Mouse (Mus musculus) liver, embryonic 14.5 days (tissue): ENCODE results near the gene Setd2. TPM values are rescaled to one million over a fixed set of nuclear protein-coding genes. Genes with fewer than 3 reads are reported as not detected.
A peak's percentile ranks its signal among the peaks of the same experiment; 100 is the strongest.

Experiments
- ATAC-seq: fragments of 200-750 bp; cut with Nextera tagmentation; 2 replicates; pipeline ENCODE4 v1.8.0; 2017; ENCODE audit warnings: moderate number of reproducible peaks, mild to moderate bottlenecking, moderate library complexity; ENCODE audit not compliant: insufficient read depth
- DNase-seq, 3 experiments: peaks; one replicate each; pipeline ENCODE4 v3.0.0-alpha.2; 2012 to 2013; ENCODE audit warnings: low read depth in 3 of 3, low spot score in 3 of 3
- H3K27ac ChIP-seq: fragments of 300-500 bp; sonication (generic); 2 replicates; pipeline ENCODE4 v1.5.1; 2014; ENCODE audit warnings: moderate library complexity, mild to moderate bottlenecking, control low read depth, inconsistent platforms
- H3K27me3 ChIP-seq: fragments of 300-500 bp; sonication (generic); 2 replicates; pipeline ENCODE4 v1.6.1; 2014; ENCODE audit warnings: mild to moderate bottlenecking, low read length, moderate library complexity; ENCODE audit not compliant: control insufficient read depth, insufficient read depth
- H3K36me3 ChIP-seq: fragments of 300-500 bp; sonication (generic); replicated peaks from 2 replicates; pipeline ENCODE4 v1.6.1; 2014; ENCODE audit warnings: low read depth; ENCODE audit not compliant: control insufficient read depth, insufficient read depth
- H3K4me1 ChIP-seq, 2 experiments: fragments of 200-500 bp in 1 of 2; fragments of 300-500 bp in 1 of 2; sonication (generic) in 1 of 2; replicated peaks; 2 replicates each; pipeline ENCODE4 v1.6.1; 2012 to 2014; ENCODE audit warnings: antibody characterized with exemption in 1 of 2, inconsistent platforms in 1 of 2, low read length in 1 of 2; ENCODE audit not compliant: control insufficient read depth in 2 of 2, insufficient read depth in 2 of 2
- H3K4me2 ChIP-seq: fragments of 300-500 bp; sonication (generic); 2 replicates; pipeline ENCODE4 v1.6.1; 2014; ENCODE audit warnings: low read depth, mild to moderate bottlenecking, control low read depth, moderate library complexity
- H3K4me3 ChIP-seq, 2 experiments: fragments of 200-500 bp in 1 of 2; fragments of 300-500 bp in 1 of 2; sonication (generic) in 1 of 2; 2 replicates each; pipeline ENCODE4 v1.5.1; 2012 to 2014; ENCODE audit warnings: low read depth in 2 of 2, low read length in 2 of 2, mild to moderate bottlenecking in 2 of 2, control low read depth in 1 of 2, inconsistent platforms in 1 of 2, moderate library complexity in 1 of 2; ENCODE audit not compliant: insufficient read depth in 1 of 2
- H3K9ac ChIP-seq: fragments of 300-500 bp; sonication (generic); replicated peaks from 2 replicates; pipeline ENCODE4 v1.6.1; 2014; ENCODE audit warnings: mild to moderate bottlenecking, control low read depth, moderate library complexity
- H3K9me3 ChIP-seq: fragments of 300-500 bp; sonication (generic); 2 replicates; pipeline ENCODE4 v1.6.1; 2016; ENCODE audit warnings: low read length, mixed read lengths; ENCODE audit not compliant: control insufficient read depth
- CTCF ChIP-seq: IDR thresholded peaks from 2 replicates; pipeline ENCODE4 v1.5.1; 2016; ENCODE audit warnings: antibody characterized with exemption, low read depth, control low read depth
- EP300 ChIP-seq: IDR thresholded peaks from 2 replicates; pipeline ENCODE4 v1.6.1; 2016; ENCODE audit warnings: antibody characterized with exemption, low read depth
- WGBS: fragments of 180-500 bp; shearing (Covaris S2); extraction: QIAGEN DNeasy Blood & Tissue Kit; methylation state at CpG from one replicate; pipeline ENCODE4 v1.1.7; 2014; ENCODE audit not compliant: insufficient replicate concordance; 5-methylcytosine and 5-hydroxymethylcytosine counted together
- polyA plus RNA-seq, 2 experiments: library from polyadenylated mRNA; depleted of rRNA in 1 of 2; stranded (reverse) in 1 of 2; unstranded in 1 of 2; fragments of >200 nt; fragmentation: Nextera tagmentation in 1 of 2; extraction: Ambion mirVana in 1 of 2; gene quantifications; 2 replicates each; pipeline versions ENCODE4 v1.2.1 to v1.2.3; 2012 to 2014

Setd2 gene
- polyA plus RNA-seq, 2 experiments = 12.4 to 25.0 TPM

GRCm38 (mm10) chr9:110644295-110644694 lies 111.9 kb downstream of the Setd2 start:
- no peak for TF ChIP-seq CTCF
- Histone ChIP-seq H3K9me3 (no peaks in the 10 kb centered on the region), H3K36me3 (no peaks in the 10 kb centered on the region), H3K9ac (no peak overlapping the region), H3K27ac (no peak overlapping the region), H3K27me3 (no peaks in the 10 kb centered on the region), H3K4me1 (peaks cover 0 to 7% of the 10 kb centered on the region in 2 experiments; a peak in 2 of 4 replicates), H3K4me3 (no peak overlapping the region), H3K4me2 (no peak overlapping the region)
- 69% methylated on average over 10 of the region's 10 CpGs for WGBS
- no peak for DNase-seq
- no peak for ATAC-seq

DNA sequence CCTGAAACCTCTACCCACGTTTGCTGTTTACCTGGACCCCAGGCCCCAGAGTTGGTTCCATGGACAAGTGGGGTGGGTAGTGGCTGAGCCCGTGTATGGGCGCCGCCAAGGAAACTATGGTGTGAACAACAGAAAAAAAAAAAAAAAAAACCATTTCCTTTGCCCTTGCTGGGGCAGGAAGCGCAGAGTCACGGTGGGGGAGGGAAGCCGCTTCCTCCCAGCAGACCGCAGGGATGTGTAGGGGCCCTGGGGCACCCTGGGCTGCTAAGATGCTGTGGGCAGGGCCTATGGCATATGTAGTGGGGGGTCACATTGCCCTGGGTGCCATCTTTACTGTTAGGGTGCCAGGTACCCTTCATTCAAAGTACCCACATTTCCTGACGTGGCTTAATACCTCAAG lies 112.8 kb downstream of the Setd2 start:
- DNase-seq (no peak), ATAC-seq (0 out of 2 replicates have a peak, but pooled peaks have one; percentile 42)
- WGBS = 16% methylated on average over 9 of the region's 9 CpGs
- Histone ChIP-seq H3K4me3 (0 out of 4 replicates have a peak overlapping the region, but pooled peaks of 1 of the 2 experiments have one; percentile 6), H3K27ac (no peak overlapping the region), H3K27me3 (no peaks in the 10 kb centered on the region), H3K9ac (no peak overlapping the region), H3K36me3 (no peaks in the 10 kb centered on the region), H3K4me1 (peaks cover 0 to 7% of the 10 kb centered on the region in 2 experiments; a peak in 2 of 4 replicates), H3K4me2 (no peak overlapping the region; the same call in 1 of the 2 replicates), H3K9me3 (no peaks in the 10 kb centered on the region)
- TF ChIP-seq EP300 (no peak), CTCF (no peak)

DNA sequence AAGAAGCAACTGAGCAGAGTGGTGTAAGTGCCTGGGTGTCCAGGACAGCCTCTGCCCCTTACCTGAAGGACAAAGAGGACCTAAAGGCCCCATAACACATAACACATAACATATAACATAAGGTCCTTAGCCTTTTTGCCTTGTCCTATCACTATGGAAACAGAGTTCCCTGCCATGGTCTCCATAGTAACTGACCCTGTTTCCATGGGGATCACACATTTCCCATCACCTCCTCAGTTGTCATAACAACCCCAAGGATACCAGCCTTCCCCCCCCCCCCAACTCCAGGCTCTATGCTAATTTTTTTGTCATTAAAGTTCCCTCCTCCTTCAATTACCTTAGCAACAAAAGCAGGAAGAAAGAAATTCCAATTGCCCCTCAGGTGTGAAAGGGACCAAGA lies 117.4 kb downstream of the Setd2 start:
- Histone ChIP-seq H3K9me3 (no peaks in the 10 kb centered on the region), H3K27ac (no peak overlapping the region), H3K4me1 (peaks cover 8 to 24% of the 10 kb centered on the region in 2 experiments), H3K27me3 (peaks cover 19% of the 10 kb centered on the region), H3K4me2 (no peak overlapping the region), H3K9ac (no peak overlapping the region), H3K36me3 (no peaks in the 10 kb centered on the region), H3K4me3 (no peak overlapping the region)
- DNase-seq = no peak
- no peak for TF ChIP-seq EP300
- TF ChIP-seq CTCF = no peak
- ATAC-seq = no peak

GRCm38 (mm10) chr9:110651931-110652722 lies 119.7 kb downstream of the Setd2 start:
- H3K27ac ChIP-seq = no peak overlapping the region

DNA sequence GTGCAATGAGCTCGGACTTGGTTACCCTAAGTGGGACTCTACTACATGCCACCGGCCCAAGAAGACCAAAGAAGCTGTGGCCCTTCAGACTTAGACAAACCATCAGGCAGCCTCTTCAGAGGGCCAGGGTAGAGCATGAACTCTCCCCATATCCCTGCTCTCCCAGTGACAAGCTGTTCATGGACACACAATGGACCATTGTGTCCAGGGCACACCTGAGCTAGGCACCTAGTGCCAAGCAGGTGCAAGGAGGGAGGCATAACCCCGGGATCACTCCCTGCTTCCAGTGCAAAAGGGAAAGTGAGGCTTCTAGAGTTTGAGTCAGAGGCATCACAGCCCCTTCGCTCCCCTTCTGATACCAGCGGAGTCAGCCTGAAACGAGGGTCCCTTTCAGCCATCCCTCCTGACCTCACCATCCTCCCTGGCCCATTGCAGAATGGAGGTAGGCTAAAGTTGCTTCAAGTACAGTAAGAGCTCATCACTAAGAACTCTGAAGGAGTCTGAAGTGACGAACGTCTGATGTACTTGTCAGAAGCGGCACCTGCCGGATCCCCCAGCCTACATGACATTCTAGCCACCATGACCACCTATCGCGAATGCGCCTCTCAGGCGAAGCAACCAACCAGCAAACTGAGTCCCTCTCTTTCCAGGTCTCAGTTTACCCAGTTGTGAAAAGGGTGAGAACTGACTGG lies 120.7 kb downstream of the Setd2 start:
- H3K27me3 ChIP-seq = peaks cover 19% of the 10 kb centered on the region
- no peaks in the 10 kb centered on the region for H3K36me3 ChIP-seq
- H3K4me3 ChIP-seq = peak overlapping the region; percentile 62 to 82
- no peak for ATAC-seq
- WGBS = 8% methylated on average over 14 of the region's 14 CpGs
- peak overlapping the region; percentile 90 for H3K4me2 ChIP-seq
- H3K9me3 ChIP-seq = no peaks in the 10 kb centered on the region
- peak overlapping the region; percentile 69 for H3K9ac ChIP-seq
- H3K4me1 ChIP-seq = peaks cover 25 to 34% of the 10 kb centered on the region in 2 experiments
- no peak for DNase-seq
- H3K27ac ChIP-seq = no peak overlapping the region
- no peak for TF ChIP-seq EP300
- no peak for TF ChIP-seq CTCF

More at GRCm38 (mm10) chr9:110651931-110652722, 119.7 kb downstream of the Setd2 start:
- Histone ChIP-seq H3K36me3 (no peaks in the 10 kb centered on the region), H3K4me3 (peak overlapping the region; percentile 2 to 62; a peak in 2 of 4 replicates), H3K9ac (no peak overlapping the region), H3K27me3 (peaks cover 19% of the 10 kb centered on the region), H3K4me2 (peak overlapping the region; percentile 90), H3K9me3 (no peaks in the 10 kb centered on the region), H3K4me1 (peaks cover 21 to 28% of the 10 kb centered on the region in 2 experiments)
- WGBS = 16% methylated on average over 13 of the region's 13 CpGs
- ATAC-seq = no peak
- no peak for TF ChIP-seq EP300
- TF ChIP-seq CTCF = peak; percentile 51; the same call in 1 of the 2 replicates
- no peak for DNase-seq
